Mouse (Mus musculus) common myeloid progenitor, adult 5-6 weeks (primary cell): ENCODE measurements around the gene Pacs1. TPM values are rescaled to one million over a fixed set of nuclear protein-coding genes. Genes with fewer than 3 reads are reported as not detected.
"Not testable (repeated sequence)": the region's sequence is repeated elsewhere in the genome, so short reads cannot be mapped to it uniquely, and the experiment has no call there.

ENCODE experiments used
- ATAC-seq: replicated peaks from 2 replicates; pipeline ENCODE4 v1.8.0; 2016; ENCODE audit warnings: low read depth, mild to moderate bottlenecking, moderate TSS enrichment, inconsistent platforms; ENCODE audit not compliant: poor library complexity, severe bottlenecking
- total RNA-seq: library from RNA; stranded (forward); fragments of 200-1000, 187-1606 nt; gene quantifications from 2 replicates; pipeline ENCODE4 v1.2.3, GENCODE M21; 2017

Gene Pacs1
- total RNA-seq, 1 experiment from 2014 or later, result 20.6 TPM

- no peak for ATAC-seq
These were observed 165.2 kb downstream of the Pacs1 start for GRCm38 (mm10) chr19:5107556-5108270.

- peak; percentile 90 for ATAC-seq
These were observed 166.2 kb downstream of the Pacs1 start, which contains the start of gene Rab1b for GRCm38 (mm10) chr19:5106731-5107191. TSS of gene Rab1b (minus strand) at chr19:5107072.

- no peak for ATAC-seq
These were observed 166.8 kb downstream of the Pacs1 start for GRCm38 (mm10) chr19:5106074-5106473.

GRCm38 (mm10) chr19:5098363-5099143, 174.4 kb downstream of the Pacs1 start, which contains the start of gene Cnih2:
TSS of gene Cnih2 (minus strand) at chr19:5098521.
- no peak for ATAC-seq

GRCm38 (mm10) chr19:5097521-5098362, 175.2 kb downstream of the Pacs1 start:
- ATAC-seq, result no peak

- no peak for ATAC-seq
These were observed 176.9 kb downstream of the Pacs1 start for GRCm38 (mm10) chr19:5095887-5096474.

- no peak for ATAC-seq
These were observed 178.0 kb downstream of the Pacs1 start for GRCm38 (mm10) chr19:5094746-5095417.

GRCm38 (mm10) chr19:5094243-5094632, 178.7 kb downstream of the Pacs1 start:
- ATAC-seq, result peak; percentile 89

- no peak for ATAC-seq
These were observed 179.3 kb downstream of the Pacs1 start for GRCm38 (mm10) chr19:5093481-5094242.

- ATAC-seq, result no peak
These were observed 180.8 kb downstream of the Pacs1 start for GRCm38 (mm10) chr19:5092083-5092482.

- no peak for ATAC-seq
These were observed 183.6 kb downstream of the Pacs1 start for GRCm38 (mm10) chr19:5089324-5089723.

GRCm38 (mm10) chr19:5087884-5088728, 184.8 kb downstream of the Pacs1 start, which contains the start of gene Yif1a:
TSS of gene Yif1a (plus strand) at chr19:5088538.
- ATAC-seq, result peak; percentile 88

GRCm38 (mm10) chr19:5086533-5086932, 186.4 kb downstream of the Pacs1 start:
- not testable (repeated sequence) for ATAC-seq

GRCm38 (mm10) chr19:5085145-5085863, 187.6 kb downstream of the Pacs1 start, which contains the start of gene Tmem151a:
TSS of gene Tmem151a (minus strand) at chr19:5085531.
- ATAC-seq, result no peak

- ATAC-seq, result no peak
These were observed 188.1 kb downstream of the Pacs1 start for GRCm38 (mm10) chr19:5084834-5085144.

- ATAC-seq, result no peak
These were observed 188.7 kb downstream of the Pacs1 start for GRCm38 (mm10) chr19:5083961-5084833.
